Mouse (Mus musculus): ENCODE measurements at regions not wholly inside any gene's neighbourhood (a gene's known extent, or its start where the extent isn't known, plus 50 kb on each side); places are given as distances from the start of the nearest gene placed in this dataset.

DNA sequence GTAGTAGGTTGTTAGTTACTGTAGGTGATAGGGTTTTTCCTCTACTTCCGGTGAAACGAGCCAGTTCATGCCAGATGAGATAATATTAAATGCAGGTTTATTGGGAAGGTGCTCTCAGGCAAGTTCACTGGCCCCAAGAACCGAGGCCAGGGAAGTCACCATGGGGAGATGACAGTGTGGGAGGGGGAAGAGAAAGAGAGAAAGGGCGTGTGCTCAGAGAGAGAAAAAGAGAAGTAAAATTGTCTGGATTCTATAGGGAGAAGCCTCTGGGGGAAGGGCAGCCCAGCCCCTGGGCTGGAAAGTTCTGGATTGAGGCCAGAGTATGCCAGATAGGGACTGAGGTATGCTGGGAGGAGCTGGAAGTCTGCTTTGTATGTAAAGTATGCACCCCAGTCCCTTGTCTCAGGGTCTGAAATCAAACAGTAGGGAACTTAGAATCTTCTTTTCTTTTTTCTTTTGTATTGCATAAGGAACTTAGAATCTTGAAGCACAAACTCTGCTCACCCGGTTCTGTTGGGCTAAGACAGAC lies 292.9 kb upstream of the Arglu1 start:
- 40% methylated on average over 5 of the region's 5 CpGs for WGBS
- H3K4me2 ChIP-seq, result no peak overlapping the region

DNA sequence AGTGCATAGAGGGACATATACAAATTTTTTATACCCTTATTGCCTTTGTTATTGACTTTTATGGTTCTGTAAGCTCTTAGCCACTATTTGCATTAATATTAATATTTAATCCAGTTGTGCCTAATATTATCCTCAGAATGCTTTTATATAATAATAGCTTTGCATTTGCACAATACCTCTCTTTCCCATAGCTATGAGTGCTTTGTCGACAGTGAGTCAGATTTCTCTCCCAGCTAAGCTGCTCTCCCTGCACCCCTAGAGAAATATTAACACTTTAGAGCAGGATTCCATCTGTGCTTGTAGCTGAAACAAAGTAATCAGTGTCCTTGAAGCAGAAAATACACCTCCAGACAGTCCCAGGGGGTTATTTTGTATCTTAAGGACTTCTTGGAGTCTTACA lies 288.6 kb upstream of the Arglu1 start:
- Histone ChIP-seq H3K36me3 (ENCODE audit: control insufficient read depth, insufficient read depth, low read length) (no peaks in the 10 kb centered on the region), H3K27me3 (replicated peaks; ENCODE audit: control insufficient read depth, insufficient read depth, low read length) (no peaks in the 10 kb centered on the region), H3K4me2 (no peak overlapping the region), H3K4me1 (replicated peaks; ENCODE audit: control insufficient read depth, insufficient read depth, low read length) (no peaks in the 10 kb centered on the region), H3K4me3 (ENCODE audit: low read depth, low read length) (no peak overlapping the region), H3K9ac (ENCODE audit: low read depth, low read length) (no peak overlapping the region), H3K27ac (ENCODE audit: low read depth, low read length) (no peak overlapping the region), H3K9me3 (ENCODE audit: control insufficient read depth, low read length) (no peaks in the 10 kb centered on the region)
- 71% methylated on average over 1 of the region's 1 CpGs for WGBS
- no peak for DNase-seq (ENCODE audit: low spot score)
- ATAC-seq (replicated peaks; ENCODE audit: low FRiP score), result no peak

More for the DNA sequence above, 292.9 kb upstream of the Arglu1 start:
- H3K27ac ChIP-seq (ENCODE audit: low read depth, low read length), result no peak overlapping the region
- no peak overlapping the region for H3K9ac ChIP-seq (ENCODE audit: low read depth, low read length)
- DNase-seq (ENCODE audit: low spot score) (no peak), ATAC-seq (replicated peaks; ENCODE audit: low FRiP score) (no peak)
- no peaks in the 10 kb centered on the region for H3K36me3 ChIP-seq (ENCODE audit: control insufficient read depth, insufficient read depth, low read length)
- H3K4me1 ChIP-seq (replicated peaks; ENCODE audit: control insufficient read depth, insufficient read depth, low read length), result 0 out of 2 replicates have a peak, but pooled peaks cover 2% of the 10 kb centered on the region
- H3K27me3 ChIP-seq (replicated peaks; ENCODE audit: control insufficient read depth, insufficient read depth, low read length), result no peaks in the 10 kb centered on the region
- no peak overlapping the region for H3K4me3 ChIP-seq (ENCODE audit: low read depth, low read length)
- no peaks in the 10 kb centered on the region for H3K9me3 ChIP-seq (ENCODE audit: control insufficient read depth, low read length)

DNA sequence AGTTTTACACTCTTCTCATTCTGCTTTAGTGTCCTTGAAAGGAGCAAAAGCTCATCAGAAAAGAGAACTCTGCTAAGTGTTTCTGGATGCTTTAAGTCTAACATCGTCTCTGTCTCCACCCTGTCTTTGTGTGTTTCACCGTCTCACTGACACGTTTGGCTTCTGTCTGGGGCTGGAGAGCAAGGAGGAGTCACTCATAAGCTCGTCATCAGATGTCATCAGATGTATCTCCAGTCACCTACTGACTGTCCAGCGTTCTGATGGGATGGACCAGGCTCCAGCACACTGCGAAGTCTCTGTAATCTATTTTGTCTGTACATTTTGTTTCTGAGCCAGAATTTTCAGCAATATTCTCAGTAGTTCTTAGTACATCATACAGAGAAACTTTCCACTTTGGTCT lies 283.4 kb upstream of the Arglu1 start:
- no peak for ATAC-seq (replicated peaks; ENCODE audit: low FRiP score)
- H3K4me1 ChIP-seq (replicated peaks; ENCODE audit: control insufficient read depth, insufficient read depth, low read length), result no peaks in the 10 kb centered on the region
- DNase-seq (ENCODE audit: low spot score), result no peak
- H3K4me3 ChIP-seq (ENCODE audit: low read depth, low read length), result no peak overlapping the region
- H3K9me3 ChIP-seq (ENCODE audit: control insufficient read depth, low read length), result no peaks in the 10 kb centered on the region
- WGBS, result 56% methylated on average over 6 of the region's 6 CpGs
- H3K27me3 ChIP-seq (replicated peaks; ENCODE audit: control insufficient read depth, insufficient read depth, low read length), result no peaks in the 10 kb centered on the region
- no peak overlapping the region for H3K27ac ChIP-seq (ENCODE audit: low read depth, low read length)
- no peak overlapping the region for H3K9ac ChIP-seq (ENCODE audit: low read depth, low read length)
- no peaks in the 10 kb centered on the region for H3K36me3 ChIP-seq (ENCODE audit: control insufficient read depth, insufficient read depth, low read length)
- H3K4me2 ChIP-seq, result no peak overlapping the region

DNA sequence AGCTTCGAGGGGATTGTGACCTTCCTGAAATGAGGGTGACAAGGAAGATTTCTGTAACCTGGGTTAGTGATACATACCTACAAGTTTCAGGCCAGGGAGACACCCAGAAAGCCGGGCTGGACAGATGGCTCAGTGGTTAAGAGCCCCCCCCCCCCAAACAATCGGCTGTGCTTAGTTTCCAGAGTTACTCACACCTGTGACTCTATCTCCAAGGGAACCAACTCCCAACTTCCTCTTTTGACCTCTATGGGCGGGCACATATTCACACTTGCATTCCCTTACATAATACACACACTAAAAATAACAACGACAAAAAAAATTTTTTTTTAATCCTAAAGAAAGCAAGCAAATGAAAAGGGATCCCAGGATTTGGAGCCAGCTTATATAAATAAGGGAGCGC lies 283.0 kb upstream of the Arglu1 start:
- no peak for ATAC-seq (replicated peaks; ENCODE audit: low FRiP score)

DNA sequence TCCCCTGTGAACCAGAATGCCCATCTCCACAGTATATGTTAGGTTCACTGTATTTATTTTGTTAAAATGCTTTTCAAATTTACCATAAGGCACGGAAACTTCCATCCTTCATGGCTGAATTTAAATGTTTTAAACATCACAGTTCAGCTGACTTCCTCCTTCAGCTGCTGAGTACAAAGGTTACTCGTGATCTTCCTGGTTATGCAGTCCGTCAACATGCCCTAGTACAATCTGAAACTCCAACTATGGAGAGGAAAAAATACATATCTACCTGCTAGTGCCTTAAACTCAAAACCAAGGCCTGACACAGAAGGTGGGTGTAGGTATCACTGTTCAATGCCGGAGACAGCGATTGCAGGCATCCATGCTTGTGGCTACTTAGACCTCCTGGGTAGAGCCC lies 280.5 kb upstream of the Arglu1 start:
- H3K27me3 ChIP-seq (replicated peaks; ENCODE audit: control insufficient read depth, insufficient read depth, low read length), result no peaks in the 10 kb centered on the region

More for the DNA sequence above, 283.0 kb upstream of the Arglu1 start:
- Histone ChIP-seq H3K9me3 (ENCODE audit: control insufficient read depth, low read length) (no peaks in the 10 kb centered on the region), H3K9ac (ENCODE audit: low read depth, low read length) (no peak overlapping the region), H3K4me1 (replicated peaks; ENCODE audit: control insufficient read depth, insufficient read depth, low read length) (no peaks in the 10 kb centered on the region), H3K27ac (ENCODE audit: low read depth, low read length) (no peak overlapping the region), H3K4me3 (ENCODE audit: low read depth, low read length) (no peak overlapping the region), H3K27me3 (replicated peaks; ENCODE audit: control insufficient read depth, insufficient read depth, low read length) (no peaks in the 10 kb centered on the region), H3K36me3 (ENCODE audit: control insufficient read depth, insufficient read depth, low read length) (no peaks in the 10 kb centered on the region), H3K4me2 (no peak overlapping the region)
- DNase-seq (ENCODE audit: low spot score), result no peak
- WGBS, result 51% methylated on average over 6 of the region's 6 CpGs

DNA sequence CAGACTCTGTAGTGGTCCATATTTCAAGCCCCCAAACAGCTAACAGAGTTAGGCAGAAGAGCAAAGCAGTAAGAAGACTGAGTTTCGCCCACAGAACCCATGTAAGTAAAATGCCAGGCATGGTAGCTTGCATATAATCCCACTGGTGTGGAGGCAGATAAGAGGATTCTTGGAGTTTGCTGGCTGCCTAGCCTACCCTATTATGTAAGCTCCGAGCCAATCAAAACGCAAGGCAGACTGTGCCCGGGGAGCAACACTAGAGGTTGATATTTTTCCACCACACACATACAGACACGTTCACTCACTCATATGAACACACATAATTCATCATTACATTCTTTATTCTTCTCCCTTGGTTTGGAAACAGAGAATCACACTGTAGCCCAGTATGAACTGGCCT lies 280.0 kb upstream of the Arglu1 start:
- WGBS, result 77% methylated on average over 5 of the region's 5 CpGs
- Histone ChIP-seq H3K27ac (ENCODE audit: low read depth, low read length) (no peak overlapping the region), H3K9me3 (ENCODE audit: control insufficient read depth, low read length) (no peaks in the 10 kb centered on the region), H3K27me3 (replicated peaks; ENCODE audit: control insufficient read depth, insufficient read depth, low read length) (no peaks in the 10 kb centered on the region), H3K4me1 (replicated peaks; ENCODE audit: control insufficient read depth, insufficient read depth, low read length) (no peaks in the 10 kb centered on the region), H3K9ac (ENCODE audit: low read depth, low read length) (no peak overlapping the region), H3K4me3 (ENCODE audit: low read depth, low read length) (no peak overlapping the region), H3K36me3 (ENCODE audit: control insufficient read depth, insufficient read depth, low read length) (no peaks in the 10 kb centered on the region), H3K4me2 (no peak overlapping the region)
- DNase-seq (ENCODE audit: low spot score), result no peak
- ATAC-seq (replicated peaks; ENCODE audit: low FRiP score), result no peak

More for the DNA sequence above, 280.5 kb upstream of the Arglu1 start:
- ATAC-seq (replicated peaks; ENCODE audit: low FRiP score) (no peak), DNase-seq (ENCODE audit: low spot score) (no peak)
- no peaks in the 10 kb centered on the region for H3K9me3 ChIP-seq (ENCODE audit: control insufficient read depth, low read length)
- H3K9ac ChIP-seq (ENCODE audit: low read depth, low read length), result no peak overlapping the region
- no peak overlapping the region for H3K27ac ChIP-seq (ENCODE audit: low read depth, low read length)
- no peak overlapping the region for H3K4me3 ChIP-seq (ENCODE audit: low read depth, low read length)
- H3K36me3 ChIP-seq (ENCODE audit: control insufficient read depth, insufficient read depth, low read length), result no peaks in the 10 kb centered on the region
- WGBS, result 73% methylated on average over 5 of the region's 5 CpGs
- H3K4me2 ChIP-seq, result no peak overlapping the region
- no peaks in the 10 kb centered on the region for H3K4me1 ChIP-seq (replicated peaks; ENCODE audit: control insufficient read depth, insufficient read depth, low read length)

DNA sequence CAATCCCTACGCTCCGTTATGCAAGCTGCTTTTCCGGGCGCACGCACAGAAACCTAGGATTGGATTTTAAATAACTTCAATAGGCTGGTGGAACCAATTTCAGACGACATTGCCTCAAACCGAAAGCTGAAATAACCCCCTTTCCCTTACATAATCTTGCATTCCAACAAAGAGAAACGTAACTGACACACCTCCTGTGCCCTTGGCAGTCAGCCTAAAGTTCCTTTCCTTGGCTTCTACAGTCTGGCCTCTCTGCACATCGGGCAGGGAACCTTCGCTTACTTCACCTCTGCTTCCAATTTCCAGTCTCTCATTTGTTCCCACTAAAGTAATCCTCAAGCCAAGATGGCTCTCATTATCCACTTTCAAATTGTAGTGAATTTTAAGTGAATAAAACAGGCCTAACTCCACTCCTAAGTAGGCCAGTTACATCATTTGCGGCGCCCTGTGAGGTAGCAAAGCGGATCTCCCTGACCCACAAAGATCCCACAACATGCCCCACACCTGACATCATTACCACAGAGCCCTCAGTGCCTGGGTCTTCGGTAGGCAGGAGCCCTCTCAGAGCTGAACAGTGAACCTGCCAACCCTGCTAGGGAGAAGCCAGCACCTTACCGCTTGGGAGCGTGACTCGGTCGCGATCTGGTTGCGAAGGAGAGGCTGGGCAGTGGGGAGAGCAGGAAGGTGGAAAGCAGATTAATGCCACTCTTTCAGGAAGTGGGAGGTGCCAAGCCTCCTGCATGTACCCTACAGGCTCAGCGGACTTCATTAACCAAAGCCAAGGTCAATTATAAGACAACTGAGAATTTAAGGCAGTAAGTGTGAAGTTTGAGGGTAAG lies 279.0 kb upstream of the Arglu1 start:
- Histone ChIP-seq H3K4me2 (no peak overlapping the region), H3K27ac (ENCODE audit: low read depth, low read length) (no peak overlapping the region), H3K4me3 (ENCODE audit: low read depth, low read length) (no peak overlapping the region), H3K36me3 (ENCODE audit: control insufficient read depth, insufficient read depth, low read length) (no peaks in the 10 kb centered on the region), H3K4me1 (replicated peaks; ENCODE audit: control insufficient read depth, insufficient read depth, low read length) (no peaks in the 10 kb centered on the region), H3K27me3 (replicated peaks; ENCODE audit: control insufficient read depth, insufficient read depth, low read length) (no peaks in the 10 kb centered on the region), H3K9ac (ENCODE audit: low read depth, low read length) (no peak overlapping the region), H3K9me3 (ENCODE audit: control insufficient read depth, low read length) (no peaks in the 10 kb centered on the region)
- ATAC-seq (replicated peaks; ENCODE audit: low FRiP score) (no peak), DNase-seq (ENCODE audit: low spot score) (no peak)
- 82% methylated on average over 21 of the region's 21 CpGs for WGBS

DNA sequence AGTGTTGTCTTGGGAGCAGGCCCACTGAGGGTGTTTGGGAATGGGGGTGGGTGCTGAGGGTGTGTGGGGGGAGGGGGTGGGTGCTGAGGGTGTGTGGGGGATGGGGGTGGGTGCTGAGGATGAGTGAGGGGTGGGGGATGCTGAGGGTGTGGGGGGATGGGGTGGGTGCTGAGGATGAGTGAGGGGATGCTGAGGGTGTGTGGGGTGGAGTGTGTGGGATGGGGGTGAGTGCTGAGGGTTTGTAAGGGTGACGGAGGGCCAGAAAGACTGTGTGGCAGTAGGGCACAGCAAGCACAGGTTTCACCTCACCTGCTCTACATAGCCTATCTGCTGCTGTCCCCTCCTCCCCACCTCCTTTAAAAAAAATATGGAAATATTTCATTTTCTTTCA lies 276.3 kb upstream of the Arglu1 start:
- Histone ChIP-seq H3K4me2 (no peak overlapping the region), H3K9me3 (ENCODE audit: control insufficient read depth, low read length) (no peaks in the 10 kb centered on the region; the same call in 1 of the 2 replicates), H3K9ac (ENCODE audit: low read depth, low read length) (no peak overlapping the region), H3K4me1 (replicated peaks; ENCODE audit: control insufficient read depth, insufficient read depth, low read length) (no peaks in the 10 kb centered on the region), H3K36me3 (ENCODE audit: control insufficient read depth, insufficient read depth, low read length) (no peaks in the 10 kb centered on the region), H3K27me3 (replicated peaks; ENCODE audit: control insufficient read depth, insufficient read depth, low read length) (no peaks in the 10 kb centered on the region), H3K27ac (ENCODE audit: low read depth, low read length) (no peak overlapping the region), H3K4me3 (ENCODE audit: low read depth, low read length) (no peak overlapping the region)
- WGBS, result 86% methylated on average over 1 of the region's 1 CpGs
- DNase-seq (ENCODE audit: low spot score) (no peak), ATAC-seq (replicated peaks; ENCODE audit: low FRiP score) (no peak)

Measured in liver, embryonic 11.5 days (tissue).